Mouse (Mus musculus): ENCODE results near the gene Coro1b. TPM values are rescaled to one million over a fixed set of nuclear protein-coding genes. Genes with fewer than 3 reads are reported as not detected.

The Coro1b gene
- total RNA-seq, 2 experiments from 2014 or later, result 13.9 to 15.3 TPM

GRCm38 (mm10) chr19:4137913-4138312, 10.5 kb upstream of the Coro1b start:
- DNase-seq, result no peak
- intact Hi-C loops (cut with DNase I), result loop anchor here (5.0 kb wide), 1 partner anchor 41 kb away; the partner anchor contains the start of genes Cdk2ap2 and Pitpnm1

- DNase-seq, result no peak
- intact Hi-C loops (cut with DNase I), result loop anchor here (5.0 kb wide), 1 partner anchor 42 kb away; the partner anchor contains the start of genes Cdk2ap2 and Pitpnm1
These were observed 9.0 kb upstream of the Coro1b start, which contains the start of gene Gpr152 for GRCm38 (mm10) chr19:4139446-4139845. Gpr152 (plus strand) TSS chr19:4139787.

GRCm38 (mm10) chr19:4140147-4140546, 8.3 kb upstream of the Coro1b start:
- DNase-seq, result no peak
- intact Hi-C loops (cut with DNase I), result no loop called here

GRCm38 (mm10) chr19:4142416-4143173, 5.8 kb upstream of the Coro1b start:
- intact Hi-C loops (cut with DNase I), result no loop called here
- DNase-seq, result no peak

GRCm38 (mm10) chr19:4143759-4144268, 4.6 kb upstream of the Coro1b start, which contains the start of gene Cabp4:
Cabp4 (minus strand) TSS chr19:4144033.
- DNase-seq, result no peak
- intact Hi-C loops (cut with DNase I), result no loop called here

GRCm38 (mm10) chr19:4144550-4145498, 3.6 kb upstream of the Coro1b start:
- no peak for DNase-seq
- intact Hi-C loops (cut with DNase I), result no loop called here

- no peak for DNase-seq
- intact Hi-C loops (cut with DNase I), result no loop called here
These were observed 2.5 kb upstream of the Coro1b start for GRCm38 (mm10) chr19:4145936-4146335.

- intact Hi-C loops (cut with DNase I), result no loop called here
- no peak for DNase-seq
These were observed 1.9 kb upstream of the Coro1b start for GRCm38 (mm10) chr19:4146366-4147021.

GRCm38 (mm10) chr19:4147022-4147405, 1.4 kb upstream of the Coro1b start:
- intact Hi-C loops (cut with DNase I), result no loop called here
- no peak for DNase-seq

- intact Hi-C loops (cut with DNase I), result no loop called here
These were observed 483 bp upstream of the Coro1b start for GRCm38 (mm10) chr19:4147782-4148490.

GRCm38 (mm10) chr19:4148819-4149218, 400 bp downstream of the Coro1b start:
- no peak for DNase-seq
- intact Hi-C loops (cut with DNase I), result no loop called here

More at GRCm38 (mm10) chr19:4147782-4148490, 483 bp upstream of the Coro1b start:
- no peak for DNase-seq

- intact Hi-C loops (cut with DNase I), result no loop called here
- no peak for DNase-seq
These were observed 864 bp downstream of the Coro1b start for GRCm38 (mm10) chr19:4149283-4149682.

- no peak for DNase-seq
- intact Hi-C loops (cut with DNase I), result no loop called here
These were observed 1.5 kb downstream of the Coro1b start for GRCm38 (mm10) chr19:4149764-4150461.

- no peak for DNase-seq
- intact Hi-C loops (cut with DNase I), result no loop called here
These were observed 2.4 kb downstream of the Coro1b start for GRCm38 (mm10) chr19:4150567-4151487.

GRCm38 (mm10) chr19:4151488-4151860, 3.1 kb downstream of the Coro1b start:
- intact Hi-C loops (cut with DNase I), result no loop called here
- no peak for DNase-seq

- intact Hi-C loops (cut with DNase I), result no loop called here
- no peak for DNase-seq
These were observed 3.5 kb downstream of the Coro1b start for GRCm38 (mm10) chr19:4151898-4152297.

- intact Hi-C loops (cut with DNase I), result no loop called here
- no peak for DNase-seq
These were observed 4.2 kb downstream of the Coro1b start for GRCm38 (mm10) chr19:4152445-4153231.
